Mouse (Mus musculus) midbrain, embryonic 10.5 days (tissue): ENCODE data around the gene Epyc. TPM values are rescaled to one million over a fixed set of nuclear protein-coding genes. Genes with fewer than 3 reads are reported as not detected.

Experiments used
- DNase-seq: peaks from one replicate; pipeline ENCODE4 v3.0.0-alpha.2; 2017; ENCODE audit warnings: low spot score
- H3K27ac ChIP-seq: fragments of 300-500 bp; sonication (generic); replicated peaks from 2 replicates; pipeline ENCODE4 v1.5.1; 2016; ENCODE audit warnings: mild to moderate bottlenecking
- H3K27me3 ChIP-seq: fragments of 300-500 bp; sonication (generic); 2 replicates; pipeline ENCODE4 v1.6.1; 2016; ENCODE audit warnings: low read depth, mild to moderate bottlenecking; ENCODE audit not compliant: poor library complexity, severe bottlenecking
- H3K36me3 ChIP-seq: fragments of 300-500 bp; sonication (generic); 2 replicates; pipeline ENCODE4 v1.6.1; 2016; ENCODE audit warnings: mild to moderate bottlenecking, moderate library complexity
- H3K4me1 ChIP-seq: fragments of 300-500 bp; sonication (generic); 2 replicates; pipeline ENCODE4 v1.6.1; 2016
- H3K4me3 ChIP-seq: fragments of 300-500 bp; sonication (generic); 2 replicates; pipeline ENCODE4 v1.5.1; 2016; ENCODE audit warnings: mild to moderate bottlenecking, moderate library complexity
- H3K9me3 ChIP-seq: fragments of 300-500 bp; sonication (generic); replicated peaks from 2 replicates; pipeline ENCODE4 v1.6.1; 2016; ENCODE audit warnings: mild to moderate bottlenecking
- WGBS: fragments of 180-500 bp; shearing (Covaris S2); methylation state at CpG from one replicate; pipeline ENCODE4 v1.1.7; 2016; 5-methylcytosine and 5-hydroxymethylcytosine counted together
- polyA plus RNA-seq: library from polyadenylated mRNA; unstranded; fragments of >200 nt; fragmentation: Nextera tagmentation; extraction: Ambion mirVana; gene quantifications from 2 replicates; pipeline ENCODE4 v1.2.1, GENCODE M21; 2016

Epyc gene
- polyA plus RNA-seq, result 0.35 and 1.8 TPM in 2 replicates

DNA sequence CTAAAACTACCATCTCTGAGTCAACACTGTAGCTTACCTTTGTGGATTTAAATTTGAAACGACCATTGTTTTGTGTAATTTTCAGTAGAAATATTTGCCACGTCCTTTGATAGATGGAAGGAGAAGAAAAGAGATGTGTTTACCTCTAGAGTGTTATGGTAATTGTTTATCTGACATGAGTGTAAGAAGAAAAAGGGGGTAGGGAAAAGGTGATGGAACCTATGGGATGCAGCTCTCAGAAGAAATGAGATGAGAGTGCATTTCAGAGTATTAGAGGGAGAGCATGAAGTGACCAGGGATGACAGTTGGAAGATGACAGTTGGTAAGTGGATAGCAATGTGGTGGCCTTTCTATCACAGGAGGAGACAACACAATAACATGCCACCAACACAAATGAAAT, at the start of gene Epyc:
Epyc (plus strand) TSS at position 301 of the 400 bp plus-strand sequence.
- Histone ChIP-seq H3K27me3 (no peaks in the 10 kb centered on the region), H3K27ac (no peak within 1 kb of the TSS), H3K9me3 (no peaks in the 10 kb centered on the region), H3K4me3 (no peak within 1 kb of the TSS), H3K4me1 (no peaks in the 10 kb centered on the region), H3K36me3 (no peaks in the 10 kb centered on the region)
- DNase-seq, result no peak
- 86% methylated on average over 2 of the region's 2 CpGs for WGBS

DNA sequence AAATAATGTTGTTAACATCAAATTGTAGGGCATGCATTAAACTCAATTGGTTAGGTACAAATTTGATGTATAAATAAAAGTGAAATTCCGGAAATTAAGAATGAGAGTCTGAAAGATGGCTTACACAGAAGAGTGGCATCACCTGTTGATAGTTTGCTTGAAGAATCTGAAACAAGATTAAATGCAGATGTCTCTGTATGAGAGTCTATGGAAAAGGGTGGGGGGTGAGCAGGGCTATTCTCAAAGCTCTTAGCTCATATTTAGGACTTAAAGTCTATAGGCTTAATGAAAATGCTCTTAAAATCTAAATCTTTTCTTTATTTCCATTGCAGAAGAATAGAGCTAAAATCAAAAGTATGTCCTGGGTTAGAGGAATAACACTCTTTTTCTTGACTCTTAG, 48.2 kb upstream of the Epyc start:
- Histone ChIP-seq H3K27ac (no peak overlapping the region), H3K4me1 (no peaks in the 10 kb centered on the region), H3K27me3 (no peaks in the 10 kb centered on the region), H3K4me3 (no peak overlapping the region), H3K9me3 (no peaks in the 10 kb centered on the region), H3K36me3 (no peaks in the 10 kb centered on the region)
- DNase-seq, result no peak
- 84% methylated on average over 1 of the region's 1 CpGs for WGBS

DNA sequence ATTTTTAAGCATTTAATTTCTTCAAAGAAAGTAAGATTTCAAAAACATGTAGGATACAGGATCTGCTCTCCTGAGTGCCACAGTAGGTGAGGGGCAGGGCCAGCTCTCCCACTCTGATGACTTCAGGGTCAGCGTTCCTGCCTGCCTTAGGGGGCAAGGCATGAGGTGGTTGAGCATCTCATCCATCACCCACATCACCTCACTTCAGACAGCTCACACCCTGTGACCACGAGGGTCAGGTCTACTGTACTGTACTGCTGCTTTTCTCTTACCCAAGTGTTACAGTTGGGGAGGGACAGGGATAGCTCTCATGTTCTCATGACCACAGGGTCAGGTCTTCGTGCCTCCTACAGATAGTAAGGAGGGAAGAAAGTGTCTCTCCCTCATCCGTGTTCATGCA, 42.1 kb upstream of the Epyc start:
- Histone ChIP-seq H3K27me3 (no peaks in the 10 kb centered on the region), H3K4me1 (no peaks in the 10 kb centered on the region), H3K27ac (no peak overlapping the region), H3K9me3 (no peaks in the 10 kb centered on the region), H3K36me3 (no peaks in the 10 kb centered on the region), H3K4me3 (no peak overlapping the region)
- WGBS, result 87% methylated on average over 4 of the region's 4 CpGs
- DNase-seq, result no peak

DNA sequence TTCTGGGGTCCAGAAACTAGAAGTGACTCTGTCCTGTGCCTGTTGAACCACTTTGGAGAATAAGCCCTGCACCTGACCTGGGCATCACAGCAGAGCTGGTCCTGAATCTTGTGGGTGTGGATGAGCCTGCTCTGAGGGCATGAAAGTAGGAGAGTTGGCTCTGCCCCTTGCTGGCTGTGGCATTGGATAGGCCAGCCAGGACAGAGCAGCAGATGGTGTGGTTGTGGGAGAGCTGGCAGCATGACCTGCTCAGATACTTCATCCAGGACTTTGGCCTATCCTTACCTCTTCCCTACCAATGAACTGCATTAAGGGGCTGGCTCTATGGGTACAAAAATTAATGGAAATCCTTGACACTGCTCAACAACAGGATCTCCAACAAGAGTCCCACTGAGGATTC, 40.6 kb upstream of the Epyc start:
- Histone ChIP-seq H3K9me3 (no peaks in the 10 kb centered on the region), H3K27me3 (no peaks in the 10 kb centered on the region), H3K27ac (no peak overlapping the region), H3K4me3 (no peak overlapping the region), H3K36me3 (no peaks in the 10 kb centered on the region), H3K4me1 (no peaks in the 10 kb centered on the region)
- DNase-seq, result no peak

DNA sequence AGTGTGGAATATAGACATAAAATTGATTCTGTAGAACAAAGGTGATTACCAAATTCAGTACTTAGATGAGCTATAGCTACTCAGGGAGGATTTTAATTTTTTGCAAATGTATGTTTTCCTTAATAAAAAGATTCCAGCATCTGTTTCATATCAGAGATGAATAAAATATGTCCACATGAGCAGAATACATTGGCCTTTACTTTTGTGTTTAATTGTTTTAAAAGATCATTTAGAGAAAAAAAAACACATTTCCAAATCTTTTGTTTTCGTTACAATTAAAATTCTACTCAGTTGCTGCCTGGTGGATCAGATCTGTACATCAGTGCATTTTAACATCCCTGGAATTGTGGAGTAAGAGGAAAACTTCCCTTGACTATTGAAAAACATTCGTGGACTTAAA, 37.3 kb upstream of the Epyc start, which contains the start of gene Kera:
Kera (plus strand) TSS at position 301 of the 400 bp plus-strand sequence.
- H3K36me3 ChIP-seq, result no peaks in the 10 kb centered on the region
- H3K9me3 ChIP-seq, result no peaks in the 10 kb centered on the region
- 86% methylated on average over 2 of the region's 2 CpGs for WGBS
- no peaks in the 10 kb centered on the region for H3K27me3 ChIP-seq
- no peak for DNase-seq
- no peaks in the 10 kb centered on the region for H3K4me1 ChIP-seq
- no peak within 1 kb of the TSS for H3K4me3 ChIP-seq
- no peak within 1 kb of the TSS for H3K27ac ChIP-seq

DNA sequence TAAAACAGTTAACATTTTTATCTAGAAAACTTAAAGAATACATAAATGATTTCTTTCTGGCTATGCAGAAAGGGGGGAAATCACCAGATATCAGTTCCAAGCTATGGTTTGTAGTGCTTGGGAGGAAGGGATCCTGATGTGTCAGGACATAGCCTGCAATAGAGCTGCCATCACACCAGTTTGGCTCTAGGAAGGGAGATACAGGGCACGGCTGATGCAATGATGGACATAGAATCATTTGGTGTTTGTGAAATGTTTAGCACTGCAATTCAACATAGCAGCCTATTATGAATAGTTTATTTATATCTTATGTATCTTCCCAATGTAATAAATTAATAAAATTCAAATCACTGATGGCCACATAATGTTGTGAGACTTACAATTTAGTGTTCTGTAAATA, 21.5 kb upstream of the Epyc start:
- Histone ChIP-seq H3K27ac (no peak overlapping the region), H3K4me1 (no peaks in the 10 kb centered on the region), H3K27me3 (no peaks in the 10 kb centered on the region), H3K9me3 (no peaks in the 10 kb centered on the region), H3K36me3 (no peaks in the 10 kb centered on the region), H3K4me3 (no peak overlapping the region)
- DNase-seq, result no peak
- WGBS, result 84% methylated on average over 1 of the region's 1 CpGs

- no peak for DNase-seq
- no peak overlapping the region for H3K4me3 ChIP-seq
- H3K9me3 ChIP-seq, result no peaks in the 10 kb centered on the region
- no peaks in the 10 kb centered on the region for H3K27me3 ChIP-seq
- WGBS, result 77% methylated on average over 2 of the region's 2 CpGs
- no peaks in the 10 kb centered on the region for H3K36me3 ChIP-seq
- H3K27ac ChIP-seq, result no peak overlapping the region
- no peaks in the 10 kb centered on the region for H3K4me1 ChIP-seq
These were observed 19.5 kb upstream of the Epyc start for GRCm38 (mm10) chr10:97624381-97624780.

DNA sequence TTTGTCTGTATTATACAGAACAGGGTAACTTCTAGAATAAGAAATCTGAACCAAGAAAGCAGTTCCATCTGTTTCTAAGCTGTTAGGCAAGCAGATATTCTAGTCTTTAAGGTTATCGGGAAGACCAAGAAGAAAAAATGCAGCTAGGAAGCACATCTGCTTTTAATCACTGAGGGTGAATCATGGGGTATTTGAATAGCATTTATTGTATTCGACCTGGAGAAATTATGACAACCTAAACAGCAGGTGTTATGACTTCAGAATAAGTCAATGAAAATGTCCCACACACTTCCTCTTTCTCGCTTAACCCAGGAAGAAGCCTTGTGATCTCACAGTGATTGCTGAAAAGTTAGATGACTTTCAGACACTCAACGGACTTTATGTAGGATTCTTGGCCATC, 18.8 kb upstream of the Epyc start:
- whole genome bisulfite sequencing, result 69% methylated on average over 4 of the region's 4 CpGs
- no peaks in the 10 kb centered on the region for H3K9me3 ChIP-seq
- no peaks in the 10 kb centered on the region for H3K4me1 ChIP-seq
- H3K36me3 ChIP-seq, result no peaks in the 10 kb centered on the region
- H3K4me3 ChIP-seq, result no peak overlapping the region
- no peak overlapping the region for H3K27ac ChIP-seq
- DNase-seq, result no peak
- no peaks in the 10 kb centered on the region for H3K27me3 ChIP-seq

DNA sequence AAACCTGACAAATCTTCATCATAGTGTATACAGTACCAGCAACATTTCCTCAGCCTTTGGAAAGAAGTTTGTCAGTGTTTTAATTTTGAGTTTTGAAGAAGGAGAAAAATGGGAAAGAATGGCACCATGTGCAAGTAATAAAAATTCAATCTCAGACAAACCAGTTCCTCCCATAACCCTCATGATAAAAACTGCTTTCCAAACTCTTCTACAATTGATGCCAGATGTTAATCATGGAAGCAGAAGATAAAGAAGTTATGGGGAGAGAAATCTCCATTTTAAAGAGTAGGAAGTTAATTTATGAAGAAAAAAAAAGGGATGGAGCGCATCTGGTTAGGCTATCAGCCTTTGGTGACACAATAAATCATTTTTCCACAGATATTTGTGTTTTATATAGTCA, 17.3 kb upstream of the Epyc start:
- no peaks in the 10 kb centered on the region for H3K9me3 ChIP-seq
- H3K27ac ChIP-seq, result no peak overlapping the region
- no peak overlapping the region for H3K4me3 ChIP-seq
- 93% methylated on average over 1 of the region's 1 CpGs for WGBS
- H3K4me1 ChIP-seq, result no peaks in the 10 kb centered on the region
- DNase-seq, result no peak
- no peaks in the 10 kb centered on the region for H3K27me3 ChIP-seq
- no peaks in the 10 kb centered on the region for H3K36me3 ChIP-seq

DNA sequence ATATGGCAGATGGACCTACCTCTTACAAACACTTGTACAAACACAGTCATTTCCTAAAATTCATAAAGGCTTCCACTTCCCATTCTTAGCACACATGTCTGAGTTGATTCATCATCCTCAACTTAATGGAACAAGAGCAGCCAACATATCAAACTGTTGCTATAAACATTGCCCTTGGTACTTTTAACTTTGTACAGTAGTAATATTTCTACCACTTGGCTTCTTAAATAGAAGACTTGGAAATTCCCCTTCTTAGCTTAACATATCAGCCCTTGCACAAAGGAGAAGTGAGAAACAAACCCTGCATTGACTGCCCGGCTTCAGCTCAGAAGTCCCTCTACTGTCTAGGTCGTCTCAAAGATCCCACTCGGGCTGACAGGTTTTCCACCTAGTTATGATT, 12.8 kb upstream of the Epyc start:
- WGBS, result 88% methylated on average over 3 of the region's 3 CpGs
- no peaks in the 10 kb centered on the region for H3K36me3 ChIP-seq
- H3K4me3 ChIP-seq, result no peak overlapping the region
- no peaks in the 10 kb centered on the region for H3K9me3 ChIP-seq
- H3K4me1 ChIP-seq, result no peaks in the 10 kb centered on the region
- no peak overlapping the region for H3K27ac ChIP-seq
- DNase-seq, result no peak
- H3K27me3 ChIP-seq, result no peaks in the 10 kb centered on the region

GRCm38 (mm10) chr10:97641926-97642325, 1.9 kb upstream of the Epyc start:
- Histone ChIP-seq H3K27me3 (no peaks in the 10 kb centered on the region), H3K4me1 (no peaks in the 10 kb centered on the region), H3K27ac (no peak overlapping the region), H3K9me3 (no peaks in the 10 kb centered on the region), H3K36me3 (no peaks in the 10 kb centered on the region), H3K4me3 (no peak overlapping the region)
- DNase-seq, result no peak
- 86% methylated on average over 2 of the region's 2 CpGs for WGBS

GRCm38 (mm10) chr10:97650334-97650733, 6.5 kb downstream of the Epyc start:
- Histone ChIP-seq H3K27me3 (no peaks in the 10 kb centered on the region), H3K4me3 (no peak overlapping the region), H3K9me3 (no peaks in the 10 kb centered on the region), H3K36me3 (no peaks in the 10 kb centered on the region), H3K4me1 (no peaks in the 10 kb centered on the region), H3K27ac (no peak overlapping the region)
- no peak for DNase-seq
- 76% methylated on average over 2 of the region's 2 CpGs for WGBS

GRCm38 (mm10) chr10:97659489-97659888, 15.6 kb downstream of the Epyc start:
- Histone ChIP-seq H3K4me1 (no peaks in the 10 kb centered on the region), H3K36me3 (no peaks in the 10 kb centered on the region), H3K27me3 (no peaks in the 10 kb centered on the region), H3K27ac (no peak overlapping the region), H3K9me3 (no peaks in the 10 kb centered on the region), H3K4me3 (no peak overlapping the region)
- 83% methylated on average over 1 of the region's 1 CpGs for WGBS
- no peak for DNase-seq

DNA sequence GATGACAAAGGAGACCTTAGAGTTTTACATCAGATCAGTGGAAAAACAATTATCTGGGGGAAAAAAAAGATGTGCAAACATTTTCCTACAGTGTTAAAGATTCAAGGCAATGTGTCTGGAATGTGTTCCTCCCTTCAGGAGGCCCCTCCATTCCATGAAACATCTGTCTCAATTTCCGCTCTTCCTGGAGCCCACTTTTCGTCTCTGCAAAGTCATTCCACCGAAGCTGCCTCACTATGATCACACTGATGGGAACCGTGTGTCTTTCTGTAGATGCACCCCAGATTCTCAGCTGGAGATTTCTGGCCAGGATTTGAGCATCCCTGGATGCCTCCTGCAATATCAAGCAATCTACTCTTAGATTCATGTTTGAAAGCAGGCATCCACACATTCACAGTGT, 24.8 kb downstream of the Epyc start:
- Histone ChIP-seq H3K36me3 (no peaks in the 10 kb centered on the region), H3K4me1 (peaks cover 6% of the 10 kb centered on the region; the same call in 1 of the 2 replicates), H3K9me3 (0 out of 2 replicates have a peak, but pooled peaks cover 3% of the 10 kb centered on the region), H3K27ac (no peak overlapping the region), H3K4me3 (no peak overlapping the region), H3K27me3 (no peaks in the 10 kb centered on the region)
- WGBS, result 57% methylated on average over 4 of the region's 4 CpGs
- DNase-seq, result no peak
